Mouse (Mus musculus) MEL (cell line): ENCODE results near the gene Krtap5-3. TPM values are rescaled to one million over a fixed set of nuclear protein-coding genes. Genes with fewer than 3 reads are reported as not detected.

Source experiments
- DNase-seq: peaks from one replicate; pipeline ENCODE4 v3.0.0; 2011; ENCODE audit warnings: low read depth, low spot score
- H3K27ac ChIP-seq: 2 replicates; pipeline ENCODE4 v1.5.1; 2012; ENCODE audit warnings: low read depth, mild to moderate bottlenecking, control low read depth, low read length, moderate library complexity; ENCODE audit not compliant: control insufficient read depth
- H3K27me3 ChIP-seq, 2 experiments: fragments of 150-350 bp in 1 of 2; sonication (generic) in 1 of 2; 2 replicates each; pipeline ENCODE4 v1.6.1; 2012; ENCODE audit warnings: low read length in 2 of 2, mild to moderate bottlenecking in 2 of 2, improper control_type of control experiment in 1 of 2, moderate library complexity in 1 of 2; ENCODE audit not compliant: insufficient read depth in 2 of 2, control insufficient read depth in 1 of 2
- H3K36me3 ChIP-seq, 2 experiments: 2 replicates each; pipeline ENCODE4 v1.6.1; 2012 to 2014; ENCODE audit warnings: low read length in 2 of 2, improper control_type of control experiment in 1 of 2, inconsistent platforms in 1 of 2, mild to moderate bottlenecking in 1 of 2; ENCODE audit not compliant: insufficient read depth in 2 of 2, control insufficient read depth in 1 of 2
- H3K4me1 ChIP-seq, 2 experiments: fragments of 150-350 bp in 1 of 2; sonication (generic) in 1 of 2; 2 replicates each; pipeline ENCODE4 v1.6.1; 2012; ENCODE audit warnings: low read length in 2 of 2, improper control_type of control experiment in 1 of 2, mild to moderate bottlenecking in 1 of 2; ENCODE audit not compliant: insufficient read depth in 2 of 2, control insufficient read depth in 1 of 2
- H3K4me3 ChIP-seq, 2 experiments: fragments of 150-350 bp in 1 of 2; sonication (generic) in 1 of 2; 2 replicates each; pipeline ENCODE4 v1.5.1; 2012; ENCODE audit warnings: low read depth in 2 of 2, low read length in 2 of 2, mild to moderate bottlenecking in 2 of 2, moderate library complexity in 2 of 2, control low read depth in 1 of 2, improper control_type of control experiment in 1 of 2; ENCODE audit not compliant: control insufficient read depth in 1 of 2, insufficient read depth in 1 of 2
- H3K79me2 ChIP-seq: 2 replicates; pipeline ENCODE4 v1.6.1; 2012; ENCODE audit warnings: mild to moderate bottlenecking, low read length, moderate library complexity; ENCODE audit not compliant: control insufficient read depth, poor library complexity, insufficient read depth
- H3K9ac ChIP-seq: 2 replicates; pipeline ENCODE4 v1.6.1; 2012; ENCODE audit warnings: low read depth, mild to moderate bottlenecking, control low read depth, low read length, moderate library complexity; ENCODE audit not compliant: control insufficient read depth, poor library complexity, severe bottlenecking
- H3K9me3 ChIP-seq: fragments of 150-350 bp; sonication (generic); replicated peaks from 2 replicates; pipeline ENCODE4 v1.6.1; 2012; ENCODE audit warnings: mild to moderate bottlenecking, low read length, improper control_type of control experiment, moderate library complexity; ENCODE audit not compliant: insufficient read depth
- CTCF ChIP-seq, 3 experiments: IDR thresholded peaks in 2 of 3; conservative IDR thresholded peaks in 1 of 3; 2 replicates each; pipeline ENCODE4 v1.5.1; 2011 to 2012; ENCODE audit warnings: low read length in 3 of 3, low read depth in 2 of 3, mild to moderate bottlenecking in 2 of 3, improper control_type of control experiment in 1 of 3, inconsistent platforms in 1 of 3, mixed read lengths in 1 of 3, moderate library complexity in 1 of 3; ENCODE audit not compliant: control insufficient read depth in 1 of 3, insufficient read depth in 1 of 3, poor library complexity in 1 of 3, severe bottlenecking in 1 of 3
- ELF1 ChIP-seq: IDR thresholded peaks from 2 replicates; pipeline ENCODE4 v1.6.1; 2014; ENCODE audit warnings: low read depth, mild to moderate bottlenecking, inconsistent platforms, low read length, improper control_type of control experiment, moderate library complexity
- EP300 ChIP-seq, 2 experiments: IDR thresholded peaks; 2 replicates each; pipeline ENCODE4 v1.6.1; 2011; ENCODE audit warnings: improper control_type of control experiment in 2 of 2, low read length in 2 of 2, low read depth in 1 of 2, mild to moderate bottlenecking in 1 of 2
- ETS1 ChIP-seq: IDR thresholded peaks from 2 replicates; pipeline ENCODE4 v1.6.1; 2012; ENCODE audit warnings: low read depth, mild to moderate bottlenecking, inconsistent platforms, low read length, improper control_type of control experiment, moderate library complexity
- GABPA ChIP-seq: IDR thresholded peaks from 2 replicates; pipeline ENCODE4 v1.6.1; 2012; ENCODE audit warnings: low read depth, mild to moderate bottlenecking, inconsistent platforms, low read length, improper control_type of control experiment, moderate library complexity
- MAFK ChIP-seq: IDR thresholded peaks from 2 replicates; pipeline ENCODE4 v1.6.1; 2011; ENCODE audit warnings: low read depth, mild to moderate bottlenecking, low read length, improper control_type of control experiment, borderline replicate concordance
- MAZ ChIP-seq: IDR thresholded peaks from 2 replicates; pipeline ENCODE4 v1.6.1; 2012; ENCODE audit warnings: low read depth, mild to moderate bottlenecking, inconsistent platforms, low read length, improper control_type of control experiment
- MYB ChIP-seq: IDR thresholded peaks from 2 replicates; pipeline ENCODE4 v1.6.1; 2011; ENCODE audit warnings: mild to moderate bottlenecking, low read depth, low read length, improper control_type of control experiment
- NELFE ChIP-seq: IDR thresholded peaks from 2 replicates; pipeline ENCODE4 v1.6.1; 2011; ENCODE audit warnings: low read depth, low read length, improper control_type of control experiment
- NRF1 ChIP-seq: IDR thresholded peaks from 2 replicates; pipeline ENCODE4 v1.6.1; 2014; ENCODE audit warnings: low read depth, mild to moderate bottlenecking, inconsistent platforms, low read length, improper control_type of control experiment, moderate library complexity; ENCODE audit not compliant: poor library complexity, insufficient read depth, severe bottlenecking
- POLR2A ChIP-seq, 2 experiments: IDR thresholded peaks; 2 replicates each; pipeline ENCODE4 v1.6.1; 2011 to 2012; ENCODE audit warnings: low read length in 2 of 2, mild to moderate bottlenecking in 2 of 2, control low read depth in 1 of 2, improper control_type of control experiment in 1 of 2, low read depth in 1 of 2, moderate library complexity in 1 of 2; ENCODE audit not compliant: control insufficient read depth in 1 of 2, insufficient read depth in 1 of 2, poor library complexity in 1 of 2
- SIN3A ChIP-seq: IDR thresholded peaks from 2 replicates; pipeline ENCODE4 v1.6.1; 2012; ENCODE audit warnings: low read length, improper control_type of control experiment, inconsistent platforms
- SMC3 ChIP-seq: IDR thresholded peaks from 2 replicates; pipeline ENCODE4 v1.6.1; 2011; ENCODE audit warnings: low read depth, low read length, improper control_type of control experiment
- TAL1 ChIP-seq: IDR thresholded peaks from 2 replicates; pipeline ENCODE4 v1.6.1; 2012; ENCODE audit warnings: mild to moderate bottlenecking, inconsistent platforms, low read length, moderate library complexity, mixed read lengths
- TBP ChIP-seq: IDR thresholded peaks from 2 replicates; pipeline ENCODE4 v1.8.0; 2011; ENCODE audit warnings: low read depth, low read length, improper control_type of control experiment
- TCF12 ChIP-seq: IDR thresholded peaks from 2 replicates; pipeline ENCODE4 v1.6.1; 2014; ENCODE audit warnings: low read depth, mild to moderate bottlenecking, inconsistent platforms, low read length, improper control_type of control experiment, moderate library complexity
- UBTF ChIP-seq: IDR thresholded peaks from 2 replicates; pipeline ENCODE4 v1.6.1; 2012; ENCODE audit warnings: low read depth, mild to moderate bottlenecking, inconsistent platforms, low read length, improper control_type of control experiment, moderate library complexity, borderline replicate concordance; ENCODE audit not compliant: insufficient read depth
- USF1 ChIP-seq: IDR thresholded peaks from 2 replicates; pipeline ENCODE4 v1.6.1; 2014; ENCODE audit warnings: low read depth, mild to moderate bottlenecking, inconsistent platforms, low read length, improper control_type of control experiment, moderate library complexity
- ZC3H11A ChIP-seq: IDR thresholded peaks from 2 replicates; pipeline ENCODE4 v1.6.1; 2012; ENCODE audit warnings: low read depth, mild to moderate bottlenecking, inconsistent platforms, low read length, improper control_type of control experiment
- ZKSCAN1 ChIP-seq: IDR thresholded peaks from 2 replicates; pipeline ENCODE4 v1.6.1; 2012; ENCODE audit warnings: low read depth, mild to moderate bottlenecking, inconsistent platforms, low read length, improper control_type of control experiment, moderate library complexity
- ZMIZ1 ChIP-seq: IDR thresholded peaks from 2 replicates; pipeline ENCODE4 v1.6.1; 2012; ENCODE audit warnings: low read depth, mild to moderate bottlenecking, inconsistent platforms, low read length, improper control_type of control experiment, moderate library complexity
- polyA plus RNA-seq, 2 experiments: library from polyadenylated mRNA; stranded (reverse) in 1 of 2; unstranded in 1 of 2; fragments of >175 nt in 1 of 2; fragments of >200 nt in 1 of 2; gene quantifications; 2 replicates each; pipeline versions ENCODE4 v1.2.1 to v1.2.4; 2012; ENCODE audit warnings: low replicate concordance in 2 of 2, low read depth in 1 of 2; ENCODE audit not compliant: insufficient read length in 2 of 2, insufficient read depth in 1 of 2, missing spikeins in 1 of 2
- total RNA-seq: library from RNA; depleted of rRNA; stranded (reverse); fragments of 300-350 nt; gene quantifications from 2 replicates; pipeline ENCODE4 v1.2.3, GENCODE M21; 2012

Krtap5-3 gene
- total and polyA plus RNA-seq, 3 experiments, result not detected

- TF ChIP-seq TAL1, result no peak
- TF ChIP-seq ZC3H11A, result no peak
- TF ChIP-seq NRF1, result no peak
- TF ChIP-seq CTCF (IDR thresholded peaks at IDR 0.05 in 2 of 3, conservative IDR thresholded peaks at IDR 0.05 in 1 of 3; ENCODE audit: control insufficient read depth in 1 of 3, insufficient read depth in 1 of 3, low read depth in 2 of 3, low read length in 3 of 3, poor library complexity in 1 of 3, severe bottlenecking in 1 of 3), result no peak
- TF ChIP-seq MAZ, result no peak
Observed at GRCm38 (mm10) chr7:142181021-142181420, 20.1 kb upstream of the Krtap5-3 start (continued).

- Histone ChIP-seq H3K27me3 (peaks cover 0 to 7% of the 10 kb centered on the region in 2 experiments; a peak in 2 of 4 replicates), H3K27ac (no peak overlapping the region), H3K4me3 (no peak overlapping the region), H3K79me2 (no peaks in the 10 kb centered on the region), H3K4me1 (no peaks in the 10 kb centered on the region), H3K9ac (no peak overlapping the region), H3K36me3 (no peaks in the 10 kb centered on the region), H3K9me3 (no peaks in the 10 kb centered on the region)
- TF ChIP-seq GABPA, result no peak
- no peak for TF ChIP-seq SMC3
- no peak for TF ChIP-seq TCF12
- TF ChIP-seq ZMIZ1, result no peak
- no peak for TF ChIP-seq NELFE
- DNase-seq, result no peak
Observed at GRCm38 (mm10) chr7:142188156-142188555, 13.0 kb upstream of the Krtap5-3 start.

GRCm38 (mm10) chr7:142190289-142190688 is 10.9 kb upstream of the Krtap5-3 start, which contains the start of gene Gm10153:
Gene Gm10153 (minus strand): TSS chr7:142190389.
- Histone ChIP-seq H3K79me2 (no peaks in the 10 kb centered on the region), H3K4me1 (no peaks in the 10 kb centered on the region), H3K9ac (no peak within 1 kb of the TSS), H3K27ac (no peak within 1 kb of the TSS), H3K27me3 (peaks cover 3 to 7% of the 10 kb centered on the region in 2 experiments), H3K36me3 (no peaks in the 10 kb centered on the region), H3K9me3 (no peaks in the 10 kb centered on the region), H3K4me3 (no peak within 1 kb of the TSS)
- DNase-seq, result no peak
- no peak for TF ChIP-seq ZKSCAN1
- no peak for TF ChIP-seq MAFK
- no peak for TF ChIP-seq ZC3H11A
- TF ChIP-seq NELFE, result no peak
- TF ChIP-seq ETS1, result no peak
- TF ChIP-seq MYB, result no peak
- no peak for TF ChIP-seq ELF1
- TF ChIP-seq ZMIZ1, result no peak
- TF ChIP-seq TBP, result no peak
- no peak for TF ChIP-seq UBTF
- no peak for TF ChIP-seq MAZ
- no peak for TF ChIP-seq NRF1
- no peak for TF ChIP-seq USF1
- no peak for TF ChIP-seq EP300 (IDR thresholded peaks at IDR 0.05; ENCODE audit: low read depth in 1 of 2, low read length in 2 of 2)
- no peak for TF ChIP-seq POLR2A (IDR thresholded peaks at IDR 0.05; ENCODE audit: control insufficient read depth in 1 of 2, insufficient read depth in 1 of 2, low read depth in 1 of 2, low read length in 2 of 2, poor library complexity in 1 of 2)
- no peak for TF ChIP-seq SIN3A
